8 mouse cellular contexts compared by ENCODE assay signal in genomic region chr3:101601003-101601525, GRCm38 (mm10). TPM values are rescaled to one million over a fixed set of nuclear protein-coding genes. Genes with fewer than 3 reads are reported as not detected.
DNase-seq lines count a peak whose midpoint lies in the region; ATAC-seq and TF ChIP-seq lines count a peak whose summit lies in the region.

No protein-coding gene starts in this region.

- H3K4me1 ChIP-seq in lung, embryonic 15.5 days, result peaks cover 76% of the 10 kb centered on the region
- peaks cover 69% of the 10 kb centered on the region for H3K4me1 ChIP-seq in forebrain, embryonic 14.5 days (ENCODE audit: control insufficient read depth, insufficient read depth, low read length)
- peaks cover 67% of the 10 kb centered on the region for H3K4me1 ChIP-seq in limb, embryonic 15.5 days
- H3K4me1 ChIP-seq in stomach, embryonic 16.5 days (ENCODE audit: control insufficient read depth, insufficient read depth, low read length), result peaks cover 71% of the 10 kb centered on the region
- H3K4me1 ChIP-seq in thymus, adult 2 months (replicated peaks; ENCODE audit: control insufficient read depth, insufficient read depth, low read length), result peaks cover 28% of the 10 kb centered on the region

- no peaks in the 10 kb centered on the region for H3K27me3 ChIP-seq in lung, embryonic 15.5 days
- 0 out of 2 replicates have a peak, but pooled peaks cover 1% of the 10 kb centered on the region for H3K27me3 ChIP-seq in forebrain, embryonic 14.5 days (replicated peaks; ENCODE audit: control insufficient read depth, insufficient read depth, low read length)
- no peaks in the 10 kb centered on the region for H3K27me3 ChIP-seq in limb, embryonic 15.5 days
- H3K27me3 ChIP-seq in stomach, embryonic 16.5 days (ENCODE audit: control insufficient read depth, insufficient read depth, low read length), result no peaks in the 10 kb centered on the region
- no peaks in the 10 kb centered on the region for H3K27me3 ChIP-seq in thymus, adult 2 months (ENCODE audit: control insufficient read depth, insufficient read depth, low read length)

- DNase-seq in lung, postnatal 4 days, result no peak
- no peak for DNase-seq in forebrain, embryonic 14.5 days (ENCODE audit: low spot score)
- no peak for DNase-seq in thymus, adult 2 months
- no peak for DNase-seq in right cerebral cortex, postnatal 14 days
- DNase-seq in thymus, postnatal 36 days, result no peak

- H3K27ac ChIP-seq in lung, embryonic 15.5 days, result peak overlapping the region; percentile 54
- H3K27ac ChIP-seq in forebrain, embryonic 14.5 days (ENCODE audit: low read depth, low read length), result no peak overlapping the region
- peak overlapping the region; percentile 76 for H3K27ac ChIP-seq in limb, embryonic 15.5 days
- H3K27ac ChIP-seq in stomach, embryonic 16.5 days (ENCODE audit: low read length), result peak overlapping the region; percentile 67; the same call in 1 of the 2 replicates
- H3K27ac ChIP-seq in thymus, adult 2 months (ENCODE audit: control insufficient read depth, insufficient read depth, low read length), result no peak overlapping the region

- H3K36me3 ChIP-seq in lung, embryonic 15.5 days, result no peaks in the 10 kb centered on the region
- no peaks in the 10 kb centered on the region for H3K36me3 ChIP-seq in forebrain, embryonic 14.5 days (ENCODE audit: control insufficient read depth, insufficient read depth, low read length)
- no peaks in the 10 kb centered on the region for H3K36me3 ChIP-seq in limb, embryonic 15.5 days
- no peaks in the 10 kb centered on the region for H3K36me3 ChIP-seq in stomach, embryonic 16.5 days (ENCODE audit: control insufficient read depth, insufficient read depth, low read length)
- 0 out of 2 replicates have a peak, but pooled peaks cover 2% of the 10 kb centered on the region for H3K36me3 ChIP-seq in thymus, adult 2 months (ENCODE audit: control insufficient read depth, insufficient read depth, low read length)

- H3K9ac ChIP-seq in lung, embryonic 15.5 days, result no peak overlapping the region
- H3K9ac ChIP-seq in forebrain, embryonic 14.5 days (ENCODE audit: low read length), result no peak overlapping the region
- no peak overlapping the region for H3K9ac ChIP-seq in limb, embryonic 15.5 days
- peak overlapping the region; percentile 46; the same call in 1 of the 2 replicates for H3K9ac ChIP-seq in stomach, embryonic 16.5 days (ENCODE audit: low read length)

- no peaks in the 10 kb centered on the region for H3K9me3 ChIP-seq in lung, embryonic 15.5 days
- H3K9me3 ChIP-seq in forebrain, embryonic 14.5 days (replicated peaks; ENCODE audit: control insufficient read depth, low read length), result no peaks in the 10 kb centered on the region
- H3K9me3 ChIP-seq in limb, embryonic 15.5 days, result no peaks in the 10 kb centered on the region
- no peaks in the 10 kb centered on the region for H3K9me3 ChIP-seq in stomach, embryonic 16.5 days (replicated peaks; ENCODE audit: control insufficient read depth, low read length)

- TF ChIP-seq CTCF in thymus, adult 2 months (IDR thresholded peaks at IDR 0.05; ENCODE audit: borderline replicate concordance, control insufficient read depth, extremely low read depth, insufficient read depth, low read length, poor library complexity), result no peak

- no peak for TF ChIP-seq POLR2A in thymus, adult 2 months (IDR thresholded peaks at IDR 0.05; ENCODE audit: control insufficient read depth, extremely low read depth, insufficient read depth, low read length, poor library complexity)

- H3K4me3 ChIP-seq in lung, embryonic 15.5 days, result no peak overlapping the region
- no peak overlapping the region for H3K4me3 ChIP-seq in forebrain, embryonic 14.5 days (ENCODE audit: low read depth, low read length)
- H3K4me3 ChIP-seq in limb, embryonic 15.5 days, result no peak overlapping the region
- H3K4me3 ChIP-seq in stomach, embryonic 16.5 days (replicated peaks; ENCODE audit: low read length), result peak overlapping the region; percentile 7
- no peak overlapping the region for H3K4me3 ChIP-seq in thymus, adult 2 months (ENCODE audit: control insufficient read depth, insufficient read depth, low read length)

- peak overlapping the region; percentile 78 for H3K4me2 ChIP-seq in lung, embryonic 15.5 days
- H3K4me2 ChIP-seq in forebrain, embryonic 14.5 days (ENCODE audit: low read length), result peak overlapping the region; percentile 21; the same call in 1 of the 2 replicates
- peak overlapping the region; percentile 8; the same call in 1 of the 2 replicates for H3K4me2 ChIP-seq in limb, embryonic 15.5 days
- peak overlapping the region; percentile 94 for H3K4me2 ChIP-seq in stomach, embryonic 16.5 days (ENCODE audit: low read depth, low read length)

- 52% methylated on average over 8 of the region's 8 CpGs for WGBS in lung, embryonic 15.5 days
- 45% methylated on average over 8 of the region's 8 CpGs for WGBS in forebrain, embryonic 14.5 days
- WGBS in limb, embryonic 15.5 days, result 42% methylated on average over 8 of the region's 8 CpGs
- WGBS in stomach, embryonic 16.5 days, result 41% methylated on average over 8 of the region's 8 CpGs
- 71% methylated on average over 8 of the region's 8 CpGs for WGBS in thymus, adult 2 months

- no peak for ATAC-seq in lung, embryonic 15.5 days (ENCODE audit: borderline replicate concordance, extremely low read depth, low FRiP score, low TSS enrichment)
- no peak for ATAC-seq in forebrain, embryonic 14.5 days
- ATAC-seq in limb, embryonic 15.5 days (ENCODE audit: insufficient number of reproducible peaks, low FRiP score, low TSS enrichment, low read depth), result no peak
- no peak for ATAC-seq in stomach, embryonic 16.5 days (ENCODE audit: insufficient read depth, low FRiP score)

RNA-seq across cellular contexts. Expression of gene Atp1a1, which starts 3.4 kb away (rescaled TPM):
- 99.7 and 117 TPM in 2 replicates for polyA plus RNA-seq in lung, embryonic 15.5 days (2015; fragmentation: Nextera tagmentation; extraction: Ambion mirVana)
- 50.8 and 64.9 TPM in 2 replicates for polyA plus RNA-seq in forebrain, embryonic 14.5 days (2014; fragmentation: Nextera tagmentation; extraction: Ambion mirVana)
- 63.5 and 78.0 TPM in 2 replicates for polyA plus RNA-seq in limb, embryonic 15.5 days (2015; fragmentation: Nextera tagmentation; extraction: Ambion mirVana)
- 149 and 158 TPM in 2 replicates for polyA plus RNA-seq in stomach, embryonic 16.5 days (2015; fragmentation: Nextera tagmentation; extraction: Ambion mirVana)
- 273 and 288 TPM in 2 replicates for polyA plus RNA-seq in thymus, adult 2 months (2012; rRNA removed)

Comparison
In these comparisons a context has a peak if more than half of its experiments do, and no peak if none do; other contexts are left out.
1. H3K27ac ChIP-seq: peak in lung, embryonic 15.5 days (single experiment), limb, embryonic 15.5 days (single experiment) and stomach, embryonic 16.5 days (single experiment); none in forebrain, embryonic 14.5 days (single experiment) and thymus, adult 2 months (single experiment).
2. H3K4me2 ChIP-seq: peak in every context shown above with its lines; median percentile 94 in stomach, embryonic 16.5 days; 78 in lung, embryonic 15.5 days; 21 in forebrain, embryonic 14.5 days; 8 in limb, embryonic 15.5 days.